Mouse (Mus musculus): ENCODE data around the gene Uqcr10. TPM values are rescaled to one million over a fixed set of nuclear protein-coding genes. Genes with fewer than 3 reads are reported as not detected.
A peak's percentile ranks its signal among the peaks of the same experiment; 100 is the strongest.

The Uqcr10 gene
- total and polyA plus RNA-seq, 2 experiments from 2014 or later: 171 to 797 TPM

DNA sequence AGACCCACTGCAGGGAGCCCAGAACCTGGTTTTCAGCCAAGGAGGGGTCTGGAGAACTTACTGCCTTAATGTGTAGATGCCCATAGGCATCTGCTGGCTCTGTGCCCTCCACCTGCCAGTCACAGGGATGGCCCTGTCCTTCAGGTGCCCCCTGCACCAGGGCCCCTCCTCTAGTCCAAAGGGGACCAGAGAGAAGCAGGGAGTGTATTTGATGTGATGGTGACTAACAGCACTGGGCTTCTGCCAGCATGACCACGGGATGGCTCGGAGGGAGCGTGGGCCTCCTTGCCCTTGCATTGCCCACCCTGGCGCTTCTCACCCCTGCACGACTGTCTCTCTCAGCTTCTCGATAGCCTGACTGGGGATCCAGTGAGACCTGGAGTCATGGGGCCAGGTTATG lies 40.5 kb upstream of the Uqcr10 start:
- no peak for ATAC-seq
- Histone ChIP-seq H3K27ac (ENCODE audit: low read depth, low read length) (no peak overlapping the region), H3K4me1 (ENCODE audit: insufficient read depth) (peaks cover 4% of the 10 kb centered on the region; the same call in 1 of the 2 replicates), H3K4me2 (ENCODE audit: low read depth) (no peak overlapping the region), H3K36me3 (ENCODE audit: insufficient read depth) (no peaks in the 10 kb centered on the region), H3K27me3 (ENCODE audit: insufficient read depth, low read length) (peaks cover 41% of the 10 kb centered on the region), H3K9ac (no peak overlapping the region), H3K9me3 (ENCODE audit: low read length) (no peaks in the 10 kb centered on the region), H3K4me3 (ENCODE audit: low read depth, low read length) (no peak overlapping the region)
- no peak for TF ChIP-seq CTCF (IDR thresholded peaks at IDR 0.05; ENCODE audit: low read depth)
- 54% methylated on average over 6 of the region's 6 CpGs for WGBS
- DNase-seq: no peak

- Histone ChIP-seq H3K9ac (no peak overlapping the region), H3K27me3 (ENCODE audit: insufficient read depth, low read length) (peaks cover 21% of the 10 kb centered on the region), H3K9me3 (ENCODE audit: low read length) (no peaks in the 10 kb centered on the region), H3K27ac (ENCODE audit: low read depth, low read length) (no peak overlapping the region), H3K36me3 (ENCODE audit: insufficient read depth) (no peaks in the 10 kb centered on the region; the same call in 1 of the 2 replicates), H3K4me2 (ENCODE audit: low read depth) (no peak overlapping the region), H3K4me3 (ENCODE audit: low read depth, low read length) (no peak overlapping the region), H3K4me1 (ENCODE audit: insufficient read depth) (peaks cover 4% of the 10 kb centered on the region; the same call in 1 of the 2 replicates)
- DNase-seq (no peak), ATAC-seq (no peak)
- TF ChIP-seq CTCF (IDR thresholded peaks at IDR 0.05; ENCODE audit: low read depth): no peak
- 73% methylated on average over 5 of the region's 5 CpGs for WGBS
These were observed 36.6 kb upstream of the Uqcr10 start for GRCm38 (mm10) chr11:4740785-4741184.

DNA sequence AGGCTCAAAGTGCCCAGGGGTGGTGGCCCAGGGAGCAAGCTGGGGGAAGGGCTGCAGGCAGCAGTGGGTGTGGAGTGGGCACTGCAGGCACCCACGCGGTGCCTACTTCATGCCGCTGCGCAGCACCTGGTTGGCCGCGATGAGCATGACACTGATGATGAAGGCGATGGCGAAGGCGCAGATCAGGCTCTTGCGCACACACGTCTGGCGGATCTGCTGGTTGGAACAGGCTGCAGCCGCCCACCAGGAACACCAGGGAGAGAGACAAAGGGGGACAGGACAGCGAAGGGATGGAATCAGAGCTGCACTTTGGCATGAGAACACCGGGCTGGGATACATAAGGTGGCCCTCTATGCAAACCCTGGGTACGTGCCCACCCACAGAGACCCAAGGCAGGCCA lies 34.6 kb upstream of the Uqcr10 start:
- Histone ChIP-seq H3K9me3 (ENCODE audit: low read length) (no peaks in the 10 kb centered on the region), H3K36me3 (ENCODE audit: insufficient read depth) (no peaks in the 10 kb centered on the region; the same call in 1 of the 2 replicates), H3K4me1 (ENCODE audit: insufficient read depth) (no peaks in the 10 kb centered on the region), H3K4me2 (ENCODE audit: low read depth) (no peak overlapping the region), H3K4me3 (ENCODE audit: low read depth, low read length) (no peak overlapping the region), H3K27ac (ENCODE audit: low read depth, low read length) (no peak overlapping the region), H3K27me3 (ENCODE audit: insufficient read depth, low read length) (0 out of 2 replicates have a peak, but pooled peaks cover 3% of the 10 kb centered on the region), H3K9ac (no peak overlapping the region)
- WGBS: 92% methylated on average over 16 of the region's 16 CpGs
- ATAC-seq: no peak
- no peak for TF ChIP-seq CTCF (IDR thresholded peaks at IDR 0.05; ENCODE audit: low read depth)
- no peak for DNase-seq

DNA sequence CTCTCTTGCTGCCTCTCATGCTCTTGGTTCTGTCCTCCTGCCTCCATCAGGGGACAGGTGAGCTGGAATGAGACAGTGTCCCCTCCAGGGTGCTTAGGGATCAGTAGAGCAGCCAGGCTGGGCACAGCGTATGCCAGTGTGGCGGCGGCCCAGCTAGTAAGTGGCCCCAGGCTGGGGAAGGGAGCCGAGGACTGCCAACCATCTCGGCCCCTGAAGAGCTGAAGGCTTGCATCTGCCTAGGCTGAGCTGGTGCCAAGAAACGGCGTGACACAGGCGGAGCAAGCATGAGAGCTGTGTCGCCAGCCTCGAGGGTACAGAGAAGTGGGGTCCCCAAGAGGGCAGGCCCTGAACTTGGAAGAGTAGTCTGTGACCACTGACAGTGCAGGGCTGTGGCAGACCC lies 33.5 kb upstream of the Uqcr10 start:
- no peak for TF ChIP-seq CTCF (IDR thresholded peaks at IDR 0.05; ENCODE audit: low read depth)
- Histone ChIP-seq H3K4me3 (ENCODE audit: low read depth, low read length) (no peak overlapping the region), H3K9me3 (ENCODE audit: low read length) (no peaks in the 10 kb centered on the region), H3K9ac (no peak overlapping the region), H3K36me3 (ENCODE audit: insufficient read depth) (no peaks in the 10 kb centered on the region; the same call in 1 of the 2 replicates), H3K27me3 (ENCODE audit: insufficient read depth, low read length) (no peaks in the 10 kb centered on the region), H3K4me2 (ENCODE audit: low read depth) (no peak overlapping the region), H3K27ac (ENCODE audit: low read depth, low read length) (no peak overlapping the region), H3K4me1 (ENCODE audit: insufficient read depth) (no peaks in the 10 kb centered on the region)
- DNase-seq (peak; percentile 30), ATAC-seq (peak; percentile 23; the same call in 1 of the 2 replicates)
- 73% methylated on average over 10 of the region's 10 CpGs for WGBS

- Histone ChIP-seq H3K27me3 (ENCODE audit: insufficient read depth, low read length) (no peaks in the 10 kb centered on the region), H3K27ac (ENCODE audit: low read depth, low read length) (no peak overlapping the region), H3K4me1 (ENCODE audit: insufficient read depth) (no peaks in the 10 kb centered on the region), H3K4me2 (ENCODE audit: low read depth) (no peak overlapping the region), H3K9me3 (ENCODE audit: low read length) (no peaks in the 10 kb centered on the region), H3K36me3 (ENCODE audit: insufficient read depth) (no peaks in the 10 kb centered on the region; the same call in 1 of the 2 replicates), H3K9ac (no peak overlapping the region), H3K4me3 (ENCODE audit: low read depth, low read length) (no peak overlapping the region)
- ATAC-seq (no peak), DNase-seq (no peak)
- TF ChIP-seq CTCF (IDR thresholded peaks at IDR 0.05; ENCODE audit: low read depth): peak; percentile 41
- 49% methylated on average over 6 of the region's 6 CpGs for WGBS
These were observed 32.2 kb upstream of the Uqcr10 start for GRCm38 (mm10) chr11:4736355-4736754.

GRCm38 (mm10) chr11:4734179-4734578 lies 30.0 kb upstream of the Uqcr10 start:
- peak; percentile 45 for TF ChIP-seq CTCF (IDR thresholded peaks at IDR 0.05; ENCODE audit: low read depth)
- 37% methylated on average over 12 of the region's 12 CpGs for WGBS
- peak; percentile 24 for DNase-seq

GRCm38 (mm10) chr11:4731781-4732180 lies 27.6 kb upstream of the Uqcr10 start:
- WGBS: 75% methylated on average over 7 of the region's 7 CpGs
- no peak overlapping the region for H3K4me2 ChIP-seq (ENCODE audit: low read depth)
- H3K9ac ChIP-seq: no peak overlapping the region
- H3K27ac ChIP-seq (ENCODE audit: low read depth, low read length): no peak overlapping the region
- H3K9me3 ChIP-seq (ENCODE audit: low read length): no peaks in the 10 kb centered on the region
- H3K36me3 ChIP-seq (ENCODE audit: insufficient read depth): no peaks in the 10 kb centered on the region
- H3K27me3 ChIP-seq (ENCODE audit: insufficient read depth, low read length): no peaks in the 10 kb centered on the region
- H3K4me3 ChIP-seq (ENCODE audit: low read depth, low read length): no peak overlapping the region
- no peaks in the 10 kb centered on the region for H3K4me1 ChIP-seq (ENCODE audit: insufficient read depth)
- no peak for TF ChIP-seq CTCF (IDR thresholded peaks at IDR 0.05; ENCODE audit: low read depth)
- DNase-seq: no peak
- no peak for ATAC-seq

More at GRCm38 (mm10) chr11:4734179-4734578, 30.0 kb upstream of the Uqcr10 start:
- H3K4me3 ChIP-seq (ENCODE audit: low read depth, low read length): no peak overlapping the region
- no peak overlapping the region for H3K4me2 ChIP-seq (ENCODE audit: low read depth)
- no peaks in the 10 kb centered on the region for H3K27me3 ChIP-seq (ENCODE audit: insufficient read depth, low read length)
- no peak overlapping the region for H3K27ac ChIP-seq (ENCODE audit: low read depth, low read length)
- H3K4me1 ChIP-seq (ENCODE audit: insufficient read depth): no peaks in the 10 kb centered on the region
- peak; percentile 21; the same call in 1 of the 2 replicates for ATAC-seq
- H3K36me3 ChIP-seq (ENCODE audit: insufficient read depth): no peaks in the 10 kb centered on the region; the same call in 1 of the 2 replicates
- H3K9me3 ChIP-seq (ENCODE audit: low read length): no peaks in the 10 kb centered on the region
- H3K9ac ChIP-seq: no peak overlapping the region

All from forebrain, postnatal 0 days (tissue).